Mouse (Mus musculus) hindbrain, embryonic 14.5 days (tissue): ENCODE results near the gene Mrpl14. TPM values are rescaled to one million over a fixed set of nuclear protein-coding genes. Genes with fewer than 3 reads are reported as not detected.

Source experiments
- ATAC-seq: fragments of 200-750 bp; cut with Nextera tagmentation; 2 replicates; pipeline ENCODE4 v1.8.0; 2017; ENCODE audit warnings: moderate number of reproducible peaks, mild to moderate bottlenecking, moderate TSS enrichment, moderate library complexity; ENCODE audit not compliant: low FRiP score
- DNase-seq: peaks from one replicate; pipeline ENCODE4 v3.0.0-alpha.2; 2015; ENCODE audit warnings: low spot score
- H3K27ac ChIP-seq: fragments of 300-500 bp; sonication (generic); 2 replicates; pipeline ENCODE4 v1.5.1; 2014; ENCODE audit warnings: mild to moderate bottlenecking, moderate library complexity
- H3K27me3 ChIP-seq: fragments of 300-500 bp; sonication (generic); 2 replicates; pipeline ENCODE4 v1.6.1; 2014; ENCODE audit warnings: mild to moderate bottlenecking, low read length, mixed read lengths; ENCODE audit not compliant: control insufficient read depth, insufficient read depth
- H3K36me3 ChIP-seq: fragments of 300-500 bp; sonication (generic); replicated peaks from 2 replicates; pipeline ENCODE4 v1.6.1; 2014; ENCODE audit not compliant: control insufficient read depth, insufficient read depth
- H3K4me1 ChIP-seq: fragments of 300-500 bp; sonication (generic); replicated peaks from 2 replicates; pipeline ENCODE4 v1.6.1; 2014; ENCODE audit warnings: antibody characterized with exemption, low read length, mixed read lengths; ENCODE audit not compliant: control insufficient read depth, insufficient read depth
- H3K4me2 ChIP-seq: fragments of 300-500 bp; sonication (generic); replicated peaks from 2 replicates; pipeline ENCODE4 v1.6.1; 2014; ENCODE audit warnings: mild to moderate bottlenecking, moderate library complexity
- H3K4me3 ChIP-seq: fragments of 300-500 bp; sonication (generic); replicated peaks from 2 replicates; pipeline ENCODE4 v1.5.1; 2014; ENCODE audit warnings: mild to moderate bottlenecking, low read length
- H3K9ac ChIP-seq: fragments of 300-500 bp; sonication (generic); 2 replicates; pipeline ENCODE4 v1.6.1; 2014
- H3K9me3 ChIP-seq: fragments of 300-500 bp; sonication (generic); 2 replicates; pipeline ENCODE4 v1.6.1; 2016; ENCODE audit warnings: low read length; ENCODE audit not compliant: control insufficient read depth
- WGBS: fragments of 180-500 bp; shearing (Covaris S2); extraction: QIAGEN DNeasy Blood & Tissue Kit; methylation state at CpG from one replicate; pipeline ENCODE4 v1.1.7; 2014; 5-methylcytosine and 5-hydroxymethylcytosine counted together
- polyA plus RNA-seq: library from polyadenylated mRNA; unstranded; fragments of >200 nt; fragmentation: Nextera tagmentation; extraction: Ambion mirVana; gene quantifications from 2 replicates; pipeline ENCODE4 v1.2.1, GENCODE M21; 2014

Gene Mrpl14
- polyA plus RNA-seq, 1 experiment from 2014 or later: 132 TPM

DNA sequence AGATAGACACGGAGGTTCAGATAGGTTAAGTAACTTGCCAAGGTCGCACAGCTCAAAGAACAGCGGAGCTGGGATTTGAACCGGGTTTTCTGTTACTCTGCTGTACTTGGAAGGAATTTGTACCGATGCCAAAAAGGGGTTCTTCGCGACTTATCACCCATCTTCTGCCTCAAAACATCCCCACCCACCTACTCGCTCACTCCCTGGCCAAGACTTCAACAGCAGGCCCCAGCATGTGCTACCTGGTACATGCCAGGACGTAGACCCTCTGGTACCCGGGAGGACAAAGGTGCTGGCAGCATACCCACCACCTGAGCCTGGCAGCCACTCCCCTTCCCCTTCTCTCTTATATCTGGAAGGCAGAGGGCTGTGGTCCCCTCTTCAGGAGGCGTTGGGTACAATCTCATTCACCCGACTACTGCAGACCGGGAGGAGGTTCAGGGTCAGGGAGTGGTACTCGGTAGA, 1.4 kb upstream of the Mrpl14 start:
- H3K4me3 ChIP-seq: peak overlapping the region; percentile 84
- peak overlapping the region; percentile 75 for H3K4me2 ChIP-seq
- DNase-seq (peak; percentile 28), ATAC-seq (no peak)
- H3K36me3 ChIP-seq: no peaks in the 10 kb centered on the region
- H3K27ac ChIP-seq: peak overlapping the region; percentile 93
- H3K27me3 ChIP-seq: no peaks in the 10 kb centered on the region
- peak overlapping the region; percentile 92 for H3K9ac ChIP-seq
- H3K9me3 ChIP-seq: no peaks in the 10 kb centered on the region
- 24% methylated on average over 14 of the region's 14 CpGs for WGBS
- peaks cover 29% of the 10 kb centered on the region for H3K4me1 ChIP-seq

DNA sequence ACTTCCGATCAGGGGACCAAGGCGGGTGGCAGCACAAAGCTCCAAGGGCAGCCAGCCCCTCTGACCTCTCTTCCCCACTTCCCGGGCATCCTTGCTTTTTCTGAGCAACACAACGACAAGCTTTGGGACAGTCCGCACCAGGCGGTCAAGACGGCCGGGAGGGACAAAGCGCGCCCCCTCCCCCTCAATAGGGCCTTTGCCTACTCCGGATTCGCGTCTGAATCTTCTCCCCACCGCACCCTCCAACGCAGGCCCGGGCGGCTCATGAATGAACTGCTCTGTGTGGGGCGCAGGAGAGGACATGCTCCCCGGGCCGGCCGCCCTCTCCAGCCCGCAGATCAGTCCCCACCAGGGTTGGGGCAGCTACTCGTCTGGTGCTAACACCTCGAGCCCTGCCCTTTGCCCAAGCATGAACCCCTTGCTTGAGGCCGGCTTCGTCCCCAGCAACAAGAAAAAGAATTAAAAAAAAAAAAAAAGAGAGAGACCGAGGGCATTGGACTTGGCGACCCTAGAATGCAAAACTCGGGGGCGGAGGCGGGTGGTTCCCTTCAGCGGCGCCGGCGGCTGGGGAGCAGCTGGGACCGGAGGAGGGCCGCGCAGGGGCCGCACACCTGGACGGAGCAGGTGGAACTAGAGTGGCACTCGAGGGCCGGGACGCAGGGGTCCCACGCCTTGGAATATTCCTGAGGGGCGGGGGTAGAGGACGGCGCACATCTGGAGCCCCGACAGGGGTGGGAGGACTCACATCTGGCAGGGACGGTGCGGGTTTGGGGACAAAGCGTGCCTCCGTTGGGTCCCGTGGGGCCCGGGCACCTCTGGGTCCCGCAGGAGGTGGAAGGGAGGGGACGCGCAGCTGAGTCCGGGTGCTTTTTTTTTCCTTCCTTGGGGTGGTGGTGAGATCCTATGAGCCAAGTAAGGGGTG, 690 bp upstream of the Mrpl14 start:
- WGBS: under 1% methylated on average over 58 of the region's 58 CpGs
- no peaks in the 10 kb centered on the region for H3K9me3 ChIP-seq

DNA sequence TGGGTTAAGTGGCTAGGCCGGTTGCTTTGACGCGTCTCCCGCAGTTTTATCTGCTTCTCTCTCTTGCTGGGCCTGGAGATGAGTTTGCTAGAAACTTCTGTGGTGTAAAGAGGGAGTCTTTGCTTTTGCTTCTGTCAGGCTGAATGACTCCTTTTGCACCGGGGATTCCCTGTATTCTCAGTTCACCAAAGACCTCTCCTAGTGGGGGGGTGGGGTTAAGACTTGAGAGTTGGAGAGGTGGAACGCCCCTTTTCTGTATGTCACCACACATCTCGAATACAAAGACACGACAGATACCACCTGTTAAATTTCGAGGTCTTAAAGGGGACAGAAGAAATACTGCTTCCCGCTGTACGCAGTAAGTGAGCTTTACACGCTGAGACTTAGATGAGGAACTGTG, 594 bp downstream of the Mrpl14 start, which contains the start of gene Tmem63b:
TSS of gene Tmem63b (minus strand) at position 190 of the 400 bp plus-strand sequence.
- H3K27ac ChIP-seq: peak within 1 kb of the TSS; percentile 93
- ATAC-seq: no peak
- WGBS: 12% methylated on average over 12 of the region's 12 CpGs
- H3K36me3 ChIP-seq: no peaks in the 10 kb centered on the region
- H3K9me3 ChIP-seq: no peaks in the 10 kb centered on the region
- H3K4me1 ChIP-seq: peaks cover 24% of the 10 kb centered on the region
- peak within 1 kb of the TSS; percentile 84 for H3K4me3 ChIP-seq
- H3K27me3 ChIP-seq: no peaks in the 10 kb centered on the region
- H3K9ac ChIP-seq: peak within 1 kb of the TSS; percentile 92
- H3K4me2 ChIP-seq: peak within 1 kb of the TSS; percentile 75
- DNase-seq: no peak

More for the DNA sequence above, 690 bp upstream of the Mrpl14 start:
- peaks cover 29% of the 10 kb centered on the region for H3K4me1 ChIP-seq
- no peaks in the 10 kb centered on the region for H3K36me3 ChIP-seq
- peak overlapping the region; percentile 75 for H3K4me2 ChIP-seq
- peak; percentile 61 for ATAC-seq
- H3K4me3 ChIP-seq: peak overlapping the region; percentile 84
- H3K27me3 ChIP-seq: no peaks in the 10 kb centered on the region
- H3K27ac ChIP-seq: peak overlapping the region; percentile 93
- peak overlapping the region; percentile 92 for H3K9ac ChIP-seq
- DNase-seq: peak; percentile 36

DNA sequence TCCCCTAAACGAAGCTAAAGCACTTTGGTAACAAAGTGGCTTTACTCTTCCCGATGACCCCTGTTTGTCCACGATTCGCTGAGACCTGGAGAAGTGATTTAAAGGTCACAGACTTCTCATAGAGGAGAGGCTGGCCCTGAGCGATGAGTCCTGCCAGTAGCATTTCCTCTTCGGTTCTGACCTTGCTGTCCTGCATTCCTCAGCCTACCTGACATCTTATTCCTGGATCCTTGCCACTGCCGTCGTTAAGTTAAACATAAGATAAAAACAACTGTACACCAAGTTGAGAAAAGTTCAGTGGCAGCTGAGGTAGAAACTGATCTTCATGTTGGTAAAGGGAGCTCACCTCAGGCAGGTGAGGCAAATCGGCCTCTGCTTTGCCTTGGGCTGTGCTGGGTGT, 3.0 kb downstream of the Mrpl14 start:
- peaks cover 17% of the 10 kb centered on the region for H3K4me1 ChIP-seq
- no peak overlapping the region for H3K27ac ChIP-seq
- H3K4me3 ChIP-seq: no peak overlapping the region
- no peaks in the 10 kb centered on the region for H3K27me3 ChIP-seq
- no peak overlapping the region for H3K4me2 ChIP-seq
- no peaks in the 10 kb centered on the region for H3K36me3 ChIP-seq
- DNase-seq (no peak), ATAC-seq (no peak)
- no peaks in the 10 kb centered on the region for H3K9me3 ChIP-seq
- no peak overlapping the region for H3K9ac ChIP-seq
- 94% methylated on average over 9 of the region's 9 CpGs for WGBS

DNA sequence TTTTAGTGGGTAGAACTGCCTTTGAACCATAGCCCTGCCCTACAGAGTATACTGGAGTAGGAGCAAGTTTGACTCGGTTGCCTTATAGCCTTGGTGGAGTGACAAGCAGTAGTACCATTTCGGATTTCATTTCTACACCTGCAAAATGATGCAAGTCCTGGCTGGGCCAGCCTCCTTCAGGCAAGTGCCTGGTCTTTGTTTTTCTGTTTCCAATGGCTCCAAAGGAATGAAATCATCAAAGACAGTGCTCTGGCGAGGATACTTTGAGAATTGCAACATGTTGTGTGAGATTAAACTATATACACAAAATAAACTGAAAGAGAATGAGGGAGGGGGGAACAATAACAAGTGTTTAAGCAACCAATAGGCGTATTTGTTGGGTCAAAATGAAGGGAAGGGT, 3.9 kb downstream of the Mrpl14 start:
- H3K27me3 ChIP-seq: no peaks in the 10 kb centered on the region
- H3K4me1 ChIP-seq: peaks cover 10% of the 10 kb centered on the region
- no peak overlapping the region for H3K4me3 ChIP-seq
- no peak overlapping the region for H3K9ac ChIP-seq
- H3K4me2 ChIP-seq: no peak overlapping the region
- ATAC-seq (no peak), DNase-seq (no peak)
- H3K27ac ChIP-seq: no peak overlapping the region
- no peaks in the 10 kb centered on the region for H3K9me3 ChIP-seq
- 95% methylated on average over 4 of the region's 4 CpGs for WGBS
- no peaks in the 10 kb centered on the region for H3K36me3 ChIP-seq

DNA sequence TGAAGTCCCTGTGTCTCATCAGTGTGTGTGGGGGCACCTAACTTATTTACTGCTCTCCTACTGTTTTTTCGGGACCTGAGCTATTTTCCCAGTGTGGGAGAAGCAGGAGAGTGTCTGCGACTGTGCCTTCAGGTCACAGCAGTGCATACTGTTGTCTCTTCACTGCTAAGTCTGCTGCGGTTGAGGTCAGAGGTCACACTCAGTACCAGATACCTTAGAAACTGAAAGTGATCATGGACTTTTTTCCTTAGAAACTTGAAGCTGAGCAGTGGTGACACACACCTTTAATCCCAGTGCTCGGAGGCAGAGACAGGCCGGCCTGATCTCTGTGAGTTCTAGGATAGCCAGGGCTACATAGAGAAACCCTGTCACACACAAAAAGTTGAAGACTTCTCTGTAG, 6.0 kb downstream of the Mrpl14 start:
- peaks cover 7% of the 10 kb centered on the region; the same call in 1 of the 2 replicates for H3K36me3 ChIP-seq
- no peak overlapping the region for H3K27ac ChIP-seq
- WGBS: 82% methylated on average over 5 of the region's 5 CpGs
- H3K9ac ChIP-seq: no peak overlapping the region
- no peak for DNase-seq
- no peak overlapping the region for H3K4me2 ChIP-seq
- H3K9me3 ChIP-seq: no peaks in the 10 kb centered on the region
- peaks cover 4% of the 10 kb centered on the region for H3K4me1 ChIP-seq
- no peak overlapping the region for H3K4me3 ChIP-seq
- no peak for ATAC-seq
- H3K27me3 ChIP-seq: no peaks in the 10 kb centered on the region

DNA sequence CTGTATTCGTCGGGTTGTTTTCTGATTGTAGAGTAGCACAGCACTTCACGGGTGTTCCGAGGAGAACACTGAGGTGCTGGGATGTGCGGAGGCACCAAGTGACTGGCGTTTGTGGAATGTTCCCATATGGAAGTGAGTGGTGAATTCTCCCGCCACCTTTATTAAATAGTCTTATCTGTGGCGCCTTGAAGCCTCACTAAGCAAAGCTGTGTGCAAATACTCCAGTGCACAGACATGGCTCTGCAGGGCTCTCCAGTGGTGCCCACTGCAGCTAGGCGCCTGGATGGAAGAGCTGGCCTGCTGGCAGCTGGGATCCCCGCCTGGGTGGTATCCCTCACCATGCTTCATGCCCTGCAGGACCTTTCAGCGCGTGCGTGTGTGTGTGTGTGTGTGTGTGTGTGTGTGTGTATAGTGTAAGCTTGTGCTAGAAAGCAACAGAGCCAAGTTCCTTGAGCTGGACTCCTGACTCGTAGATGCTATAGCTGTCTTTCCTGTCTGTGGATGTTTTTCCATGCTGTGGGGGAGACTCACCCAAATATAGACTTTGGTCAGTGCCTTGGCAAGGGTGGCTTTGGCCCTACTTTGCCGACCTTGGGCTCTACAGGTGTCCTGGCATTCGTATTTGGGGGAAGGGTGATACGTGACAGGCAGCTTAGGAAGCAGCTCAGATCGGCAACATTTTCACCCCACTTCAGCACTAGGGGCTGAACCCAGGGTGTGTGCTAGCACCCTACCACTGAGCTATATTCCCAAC, 7.9 kb downstream of the Mrpl14 start:
- H3K4me3 ChIP-seq: no peak overlapping the region
- 85% methylated on average over 18 of the region's 18 CpGs for WGBS
- no peak overlapping the region for H3K9ac ChIP-seq

DNA sequence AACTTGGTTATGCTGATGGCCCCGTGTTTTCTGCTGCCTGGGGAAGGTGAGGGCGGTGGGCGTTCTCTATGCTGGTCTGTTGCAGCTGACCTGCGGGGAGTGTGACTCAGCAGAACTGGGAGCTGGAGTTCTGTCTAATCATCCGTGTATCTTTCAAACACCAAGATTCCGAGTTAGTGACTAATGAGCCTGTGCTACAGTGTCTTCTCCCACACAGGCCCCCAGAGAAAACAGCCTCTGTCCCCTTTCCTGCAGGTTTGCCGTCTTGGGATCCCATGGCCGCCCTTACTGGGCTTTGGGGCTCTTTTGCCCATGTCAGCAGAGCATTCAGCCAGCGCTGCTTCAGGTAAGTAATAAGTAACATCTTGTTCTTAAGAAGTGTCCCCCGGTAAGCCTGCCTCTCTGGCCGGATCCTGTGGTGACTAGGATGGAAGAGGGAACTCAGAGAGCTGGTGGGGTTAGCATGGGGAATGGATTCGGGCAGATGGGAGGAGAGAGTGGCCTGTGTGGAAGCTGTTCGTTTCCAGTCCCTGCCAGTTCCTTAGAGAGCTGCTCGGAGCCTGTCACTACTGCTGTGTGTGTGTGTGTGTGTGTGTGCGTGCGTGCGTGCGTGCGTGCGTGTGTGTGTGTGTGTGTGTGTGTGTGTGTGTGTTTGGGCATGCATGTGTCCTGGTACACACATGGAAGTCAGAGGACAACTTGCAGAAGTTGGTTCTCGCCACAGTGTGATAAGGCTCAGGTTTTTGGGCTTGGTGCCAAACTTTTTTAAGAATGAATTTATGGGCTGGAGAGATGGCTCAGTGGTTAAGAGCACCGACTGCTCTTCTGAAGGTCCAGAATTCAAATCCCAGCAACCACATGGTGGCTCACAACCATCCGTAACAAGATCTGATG, 9.4 kb downstream of the Mrpl14 start:
- Histone ChIP-seq H3K27ac (no peak overlapping the region), H3K4me2 (no peak overlapping the region), H3K9me3 (no peaks in the 10 kb centered on the region), H3K36me3 (peaks cover 22% of the 10 kb centered on the region), H3K9ac (no peak overlapping the region), H3K4me3 (no peak overlapping the region), H3K4me1 (no peaks in the 10 kb centered on the region), H3K27me3 (no peaks in the 10 kb centered on the region)
- WGBS: 73% methylated on average over 23 of the region's 23 CpGs
- ATAC-seq (no peak), DNase-seq (no peak)

More for the DNA sequence above, 7.9 kb downstream of the Mrpl14 start:
- ATAC-seq (no peak), DNase-seq (no peak)
- H3K9me3 ChIP-seq: no peaks in the 10 kb centered on the region
- peaks cover 18% of the 10 kb centered on the region for H3K36me3 ChIP-seq
- no peaks in the 10 kb centered on the region for H3K4me1 ChIP-seq
- no peaks in the 10 kb centered on the region for H3K27me3 ChIP-seq
- H3K4me2 ChIP-seq: no peak overlapping the region
- H3K27ac ChIP-seq: no peak overlapping the region
